Mouse (Mus musculus): Measurements from ENCODE around the gene Camk2d. TPM values are rescaled to one million over a fixed set of nuclear protein-coding genes. Genes with fewer than 3 reads are reported as not detected.
A peak's percentile ranks its signal among the peaks of the same experiment; 100 is the strongest.

Gene Camk2d
- total and polyA plus RNA-seq, 2 experiments from 2014 or later, result 95.3 to 178 TPM

GRCm38 (mm10) chr3:126630111-126630869, 34.2 kb downstream of the Camk2d start:
- Histone ChIP-seq H3K27ac (no peak overlapping the region), H3K9me3 (ENCODE audit: low read length) (no peaks in the 10 kb centered on the region), H3K4me3 (ENCODE audit: low read length) (no peak overlapping the region), H3K9ac (replicated peaks; ENCODE audit: low read length) (no peak overlapping the region), H3K36me3 (ENCODE audit: insufficient read depth, low read length) (no peaks in the 10 kb centered on the region), H3K27me3 (ENCODE audit: insufficient read depth, low read length) (no peaks in the 10 kb centered on the region), H3K4me2 (ENCODE audit: low read depth, low read length) (no peak overlapping the region), H3K4me1 (ENCODE audit: insufficient read depth, low read length) (peaks cover 7% of the 10 kb centered on the region; the same call in 1 of the 2 replicates)
- 69% methylated on average over 19 of the region's 19 CpGs for WGBS
- DNase-seq (ENCODE audit: low spot score) (no peak), ATAC-seq (no peak)
- no peak for TF ChIP-seq CTCF (IDR thresholded peaks at IDR 0.05; ENCODE audit: low read depth)

GRCm38 (mm10) chr3:126631583-126631982, 35.5 kb downstream of the Camk2d start:
- Histone ChIP-seq H3K36me3 (ENCODE audit: insufficient read depth, low read length) (no peaks in the 10 kb centered on the region), H3K9me3 (ENCODE audit: low read length) (no peaks in the 10 kb centered on the region), H3K4me2 (ENCODE audit: low read depth, low read length) (no peak overlapping the region), H3K4me1 (ENCODE audit: insufficient read depth, low read length) (peaks cover 4% of the 10 kb centered on the region; the same call in 1 of the 2 replicates), H3K4me3 (ENCODE audit: low read length) (no peak overlapping the region), H3K9ac (replicated peaks; ENCODE audit: low read length) (no peak overlapping the region), H3K27me3 (ENCODE audit: insufficient read depth, low read length) (no peaks in the 10 kb centered on the region), H3K27ac (no peak overlapping the region)
- TF ChIP-seq CTCF (IDR thresholded peaks at IDR 0.05; ENCODE audit: low read depth), result no peak
- no peak for ATAC-seq
- DNase-seq (ENCODE audit: low spot score), result no peak
- WGBS, result 74% methylated on average over 8 of the region's 8 CpGs

GRCm38 (mm10) chr3:126632580-126632979, 36.5 kb downstream of the Camk2d start:
- Histone ChIP-seq H3K27ac (no peak overlapping the region), H3K27me3 (ENCODE audit: insufficient read depth, low read length) (no peaks in the 10 kb centered on the region), H3K36me3 (ENCODE audit: insufficient read depth, low read length) (no peaks in the 10 kb centered on the region), H3K4me2 (ENCODE audit: low read depth, low read length) (no peak overlapping the region), H3K9me3 (ENCODE audit: low read length) (no peaks in the 10 kb centered on the region), H3K9ac (replicated peaks; ENCODE audit: low read length) (no peak overlapping the region), H3K4me3 (ENCODE audit: low read length) (no peak overlapping the region), H3K4me1 (ENCODE audit: insufficient read depth, low read length) (peaks cover 4% of the 10 kb centered on the region; the same call in 1 of the 2 replicates)
- DNase-seq (ENCODE audit: low spot score) (no peak), ATAC-seq (no peak)
- WGBS, result 74% methylated on average over 7 of the region's 7 CpGs
- no peak for TF ChIP-seq CTCF (IDR thresholded peaks at IDR 0.05; ENCODE audit: low read depth)

DNA sequence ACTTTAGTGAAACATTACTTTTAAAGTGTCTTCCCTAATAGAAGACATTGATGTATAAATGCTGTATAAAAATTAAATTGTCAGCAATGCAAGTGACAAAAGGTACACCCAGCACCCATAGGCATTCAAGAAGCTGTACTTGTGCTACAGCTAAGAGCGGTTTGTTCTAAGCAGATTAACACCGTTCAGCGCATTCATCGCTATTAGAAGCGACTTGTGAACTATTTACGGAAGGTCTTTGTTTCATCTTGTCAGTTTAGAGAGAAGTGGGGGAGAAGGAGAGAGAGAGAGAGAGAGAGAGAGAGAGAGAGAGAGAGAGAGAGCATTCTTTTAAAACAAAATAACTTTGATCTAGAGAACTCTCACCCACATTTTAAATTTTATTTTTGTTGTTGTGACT, 38.1 kb downstream of the Camk2d start:
- H3K9ac ChIP-seq (replicated peaks; ENCODE audit: low read length), result no peak overlapping the region

DNA sequence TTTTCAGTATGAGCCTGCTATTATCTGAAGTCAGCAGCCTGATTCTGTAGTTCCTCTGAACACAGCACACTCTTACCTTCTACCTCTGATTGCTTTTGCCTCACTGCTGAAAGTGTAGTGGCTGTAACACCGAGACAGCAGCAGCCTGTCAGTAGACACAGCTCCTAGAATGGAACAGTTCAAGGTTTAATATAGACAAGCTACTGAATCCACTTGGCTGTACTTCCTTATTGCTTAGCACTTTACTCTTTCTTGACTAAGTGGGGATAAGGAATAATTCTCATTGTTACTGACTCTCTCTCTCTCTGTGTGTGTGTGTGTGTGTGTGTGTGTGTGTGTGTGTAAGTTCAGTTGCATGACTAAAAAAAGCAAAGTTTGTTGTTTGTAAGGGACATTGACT, 42.2 kb downstream of the Camk2d start:
- Histone ChIP-seq H3K36me3 (ENCODE audit: insufficient read depth, low read length) (no peaks in the 10 kb centered on the region), H3K9ac (replicated peaks; ENCODE audit: low read length) (no peak overlapping the region), H3K4me1 (ENCODE audit: insufficient read depth, low read length) (peaks cover 8% of the 10 kb centered on the region), H3K4me2 (ENCODE audit: low read depth, low read length) (no peak overlapping the region), H3K4me3 (ENCODE audit: low read length) (no peak overlapping the region), H3K9me3 (ENCODE audit: low read length) (no peaks in the 10 kb centered on the region), H3K27me3 (ENCODE audit: insufficient read depth, low read length) (no peaks in the 10 kb centered on the region), H3K27ac (no peak overlapping the region)
- no peak for TF ChIP-seq CTCF (IDR thresholded peaks at IDR 0.05; ENCODE audit: low read depth)
- DNase-seq (ENCODE audit: low spot score) (no peak), ATAC-seq (no peak)
- WGBS, result 57% methylated on average over 1 of the region's 1 CpGs

More for the DNA sequence above, 38.1 kb downstream of the Camk2d start:
- ATAC-seq, result no peak
- H3K9me3 ChIP-seq (ENCODE audit: low read length), result no peaks in the 10 kb centered on the region
- DNase-seq (ENCODE audit: low spot score), result no peak
- WGBS, result 72% methylated on average over 6 of the region's 6 CpGs
- no peak overlapping the region for H3K27ac ChIP-seq
- H3K4me3 ChIP-seq (ENCODE audit: low read length), result no peak overlapping the region
- peaks cover 8% of the 10 kb centered on the region for H3K4me1 ChIP-seq (ENCODE audit: insufficient read depth, low read length)
- no peaks in the 10 kb centered on the region for H3K36me3 ChIP-seq (ENCODE audit: insufficient read depth, low read length)
- no peak overlapping the region for H3K4me2 ChIP-seq (ENCODE audit: low read depth, low read length)
- no peak for TF ChIP-seq CTCF (IDR thresholded peaks at IDR 0.05; ENCODE audit: low read depth)
- H3K27me3 ChIP-seq (ENCODE audit: insufficient read depth, low read length), result no peaks in the 10 kb centered on the region

DNA sequence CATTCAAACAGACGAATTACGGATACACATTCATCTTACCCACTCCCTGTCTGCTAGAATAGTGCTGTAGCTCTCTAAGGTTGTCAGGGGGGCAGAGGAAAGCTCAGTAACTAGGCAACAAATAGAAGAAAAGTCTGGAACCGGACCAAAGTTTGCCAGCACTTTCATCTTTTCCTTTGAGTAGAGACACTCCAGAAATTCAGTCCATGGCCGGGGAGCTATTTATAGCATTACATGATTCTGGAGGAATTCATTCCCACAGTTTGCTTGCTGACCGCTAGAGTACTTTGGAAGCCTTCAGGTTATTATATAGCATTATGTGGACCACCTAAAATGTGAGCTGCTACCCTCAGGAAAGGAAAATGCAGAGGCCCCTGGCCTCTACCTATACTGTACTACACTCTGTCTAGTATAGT, 43.0 kb downstream of the Camk2d start:
- H3K4me1 ChIP-seq (ENCODE audit: insufficient read depth, low read length), result peaks cover 8% of the 10 kb centered on the region
- ATAC-seq, result peak; percentile 79
- WGBS, result 22% methylated on average over 5 of the region's 5 CpGs

More for the DNA sequence above, 43.0 kb downstream of the Camk2d start:
- 0 out of 2 replicates have a peak, but pooled peaks have one; percentile 6 for TF ChIP-seq CTCF (IDR thresholded peaks at IDR 0.05; ENCODE audit: low read depth)
- peak; percentile 62 for DNase-seq (ENCODE audit: low spot score)
- no peaks in the 10 kb centered on the region for H3K36me3 ChIP-seq (ENCODE audit: insufficient read depth, low read length)
- no peaks in the 10 kb centered on the region for H3K9me3 ChIP-seq (ENCODE audit: low read length)
- no peak overlapping the region for H3K9ac ChIP-seq (replicated peaks; ENCODE audit: low read length)
- H3K27ac ChIP-seq, result peak overlapping the region; percentile 45
- H3K4me3 ChIP-seq (ENCODE audit: low read length), result no peak overlapping the region
- H3K27me3 ChIP-seq (ENCODE audit: insufficient read depth, low read length), result no peaks in the 10 kb centered on the region
- no peak overlapping the region for H3K4me2 ChIP-seq (ENCODE audit: low read depth, low read length)

Data from hindbrain, postnatal 0 days (tissue).